Mouse (Mus musculus) left cerebral cortex, postnatal 25 days (tissue): Measurements from ENCODE around the gene Ehhadh. TPM values are rescaled to one million over a fixed set of nuclear protein-coding genes. Genes with fewer than 3 reads are reported as not detected.

Source experiments
- DNase-seq, 2 experiments: peaks; one replicate each; pipeline ENCODE4 v3.0.0; 2022; ENCODE audit warnings: low spot score in 2 of 2, mixed read lengths in 1 of 2
- intact Hi-C: fragments of 180-260 bp; cut with DNase I; formaldehyde crosslinking; loops from one replicate; pipeline ENCODE4 v1.15.1; 2025
- total RNA-seq, 2 experiments: library from RNA; stranded (reverse); gene quantifications; 2 replicates each; pipeline ENCODE4 v1.2.3; 2021

Ehhadh gene
- total RNA-seq, 2 experiments from 2014 or later: 1.5 to 1.7 TPM

GRCm38 (mm10) chr16:21758447-21758846, 29.2 kb downstream of the Ehhadh start:
- DNase-seq: peak in 1 of 2 experiments; percentile 67
- intact Hi-C loops: no loop called here

- DNase-seq: no peak
- intact Hi-C loops: no loop called here
Observed at GRCm38 (mm10) chr16:21743401-21743800, 44.2 kb downstream of the Ehhadh start.

- no peak for DNase-seq
- intact Hi-C loops: no loop called here
Observed at GRCm38 (mm10) chr16:21742898-21743297, 44.7 kb downstream of the Ehhadh start.

- no peak for DNase-seq
- intact Hi-C loops: no loop called here
Observed at GRCm38 (mm10) chr16:21742191-21742870, 45.3 kb downstream of the Ehhadh start.

- intact Hi-C loops: no loop called here
- no peak for DNase-seq
Observed at GRCm38 (mm10) chr16:21741542-21741941, 46.1 kb downstream of the Ehhadh start.

- intact Hi-C loops: no loop called here
- no peak for DNase-seq
Observed at GRCm38 (mm10) chr16:21735638-21736037, 52.0 kb downstream of the Ehhadh start.

- DNase-seq: peak; percentile 74 to 80
- intact Hi-C loops: loop anchor here (1.0 to 5.0 kb wide), 3 partner anchors 112 to 241 kb away; no protein-coding TSS in a partner anchor
Observed at GRCm38 (mm10) chr16:21727897-21728364, 59.7 kb downstream of the Ehhadh start.

GRCm38 (mm10) chr16:21727421-21727820, 60.2 kb downstream of the Ehhadh start:
- intact Hi-C loops: loop anchor here (1.0 to 5.0 kb wide), 3 partner anchors 111 to 240 kb away; no protein-coding TSS in a partner anchor
- no peak for DNase-seq

- intact Hi-C loops: no loop called here
- DNase-seq: peak in 1 of 2 experiments; percentile 17
Observed at GRCm38 (mm10) chr16:21724261-21724660, 63.3 kb downstream of the Ehhadh start.

- no peak for DNase-seq
- intact Hi-C loops: no loop called here
Observed at GRCm38 (mm10) chr16:21719770-21720169, 67.8 kb downstream of the Ehhadh start.

GRCm38 (mm10) chr16:21714516-21714915, 73.1 kb downstream of the Ehhadh start:
- DNase-seq: peak; percentile 24 to 64
- intact Hi-C loops: no loop called here

Other genes starting within 250 kb of the Ehhadh start
- 10 to 100 TPM; 53.3 to 58.9 TPM for gene 2510009E07Rik, start 93.1 kb downstream of the Ehhadh start, total RNA-seq
- 10 to 100 TPM; 14.7 to 16.0 TPM for gene Map3k13, start 6.5 kb upstream of the Ehhadh start, total RNA-seq
- 10 to 100 TPM; 15.7 to 17.7 TPM for gene Tmem41a, start 159.7 kb upstream of the Ehhadh start, total RNA-seq
- gene Liph, start 207.9 kb upstream of the Ehhadh start, total RNA-seq: under 1 TPM; 0.30 to 0.41 TPM
- gene Senp2, start 221.7 kb upstream of the Ehhadh start, total RNA-seq: 100 to 1,000 TPM in 1 of 2 experiments, 10 to 100 TPM in 1; 99.1 to 101 TPM